Mouse (Mus musculus) left cerebral cortex, adult 2 months (tissue): ENCODE results near the gene Rangap1. TPM values are rescaled to one million over a fixed set of nuclear protein-coding genes. Genes with fewer than 3 reads are reported as not detected.

ENCODE experiments used
- DNase-seq, 2 experiments: peaks; one replicate each; pipeline ENCODE4 v3.0.0; 2021 to 2022; ENCODE audit warnings: low spot score in 2 of 2, mixed read lengths in 1 of 2; ENCODE audit errors: extremely low spot score in 1 of 2
- H3K27ac ChIP-seq: fragments of 200-600 bp; 2 replicates; pipeline ENCODE4 v1.8.1; 2022
- H3K4me3 ChIP-seq: fragments of 200-600 bp; 2 replicates; pipeline ENCODE4 v1.8.1; 2022
- CTCF ChIP-seq: fragments of 200-600 bp; IDR thresholded peaks from 2 replicates; pipeline ENCODE4 v1.8.1; 2022; ENCODE audit warnings: antibody characterized with exemption, mild to moderate bottlenecking, moderate library complexity
- intact Hi-C: fragments of 180-260 bp; cut with DNase I; formaldehyde crosslinking; loops from one replicate; pipeline ENCODE4 v1.15.1; 2025
- total RNA-seq, 2 experiments: library from RNA; stranded (reverse); gene quantifications; 2 replicates each; pipeline ENCODE4 v1.2.3; 2021

The Rangap1 gene
- total RNA-seq, 2 experiments from 2014 or later: 214 to 229 TPM

DNA sequence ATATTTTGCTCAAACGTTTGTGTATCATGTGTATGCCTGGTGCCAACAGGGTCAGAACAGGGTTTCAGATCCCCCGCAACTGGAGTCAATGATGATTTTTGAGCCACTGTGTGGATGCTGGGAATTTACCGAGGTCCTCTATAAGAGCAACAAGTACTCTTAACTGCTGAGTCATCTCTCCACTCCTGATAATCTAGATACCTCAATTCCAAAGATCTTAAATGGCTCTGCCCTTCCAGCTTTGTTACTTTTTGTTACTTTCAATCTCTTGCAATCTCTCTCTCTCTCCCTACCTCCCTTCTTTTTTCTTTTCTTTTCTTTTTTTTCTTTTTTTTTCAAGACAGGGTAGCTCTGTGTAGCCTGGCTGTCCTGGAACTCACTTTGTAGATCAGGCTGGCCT, 10.3 kb downstream of the Rangap1 start:
- no peak for DNase-seq
- Histone ChIP-seq H3K27ac (no peak overlapping the region), H3K4me3 (no peak overlapping the region)
- no peak for TF ChIP-seq CTCF
- intact Hi-C loops: no loop called here

- DNase-seq: peak; percentile 96 to 99
Observed at GRCm38 (mm10) chr15:81729792-81730635, 15.3 kb downstream of the Rangap1 start.

GRCm38 (mm10) chr15:81729241-81729791, 16.0 kb downstream of the Rangap1 start:
- no peak for TF ChIP-seq CTCF
- peak; percentile 72 to 84 for DNase-seq
- Histone ChIP-seq H3K4me3 (peak overlapping the region; percentile 68), H3K27ac (peak overlapping the region; percentile 89)
- intact Hi-C loops: no loop called here

More at GRCm38 (mm10) chr15:81729792-81730635, 15.3 kb downstream of the Rangap1 start:
- intact Hi-C loops: loop anchor here (1.0 kb wide), 1 partner anchor 15 kb away; the partner anchor contains the start of genes Rangap1 and Zc3h7b
- peak overlapping the region; percentile 68 for H3K4me3 ChIP-seq
- peak overlapping the region; percentile 89 for H3K27ac ChIP-seq
- no peak for TF ChIP-seq CTCF

GRCm38 (mm10) chr15:81725965-81726364, 19.4 kb downstream of the Rangap1 start:
- intact Hi-C loops: no loop called here
- TF ChIP-seq CTCF: no peak
- H3K4me3 ChIP-seq: no peak overlapping the region
- no peak for DNase-seq
- H3K27ac ChIP-seq: no peak overlapping the region

GRCm38 (mm10) chr15:81723653-81724052, 21.7 kb downstream of the Rangap1 start:
- no peak for DNase-seq
- intact Hi-C loops: no loop called here
- TF ChIP-seq CTCF: no peak
- Histone ChIP-seq H3K4me3 (no peak overlapping the region), H3K27ac (no peak overlapping the region)

- TF ChIP-seq CTCF: no peak
- no peak for DNase-seq
- intact Hi-C loops: no loop called here
- H3K4me3 ChIP-seq: no peak overlapping the region
- H3K27ac ChIP-seq: no peak overlapping the region
Observed at GRCm38 (mm10) chr15:81722361-81722760, 23.0 kb downstream of the Rangap1 start.

- intact Hi-C loops: no loop called here
- DNase-seq: no peak
- Histone ChIP-seq H3K27ac (peak overlapping the region; percentile 64), H3K4me3 (no peak overlapping the region)
- TF ChIP-seq CTCF: peak; percentile 23
Observed at GRCm38 (mm10) chr15:81719139-81719531, 26.2 kb downstream of the Rangap1 start.

- intact Hi-C loops: no loop called here
- peak; percentile 37 to 47 for DNase-seq
- no peak for TF ChIP-seq CTCF
- Histone ChIP-seq H3K4me3 (no peak overlapping the region), H3K27ac (peak overlapping the region; percentile 64)
Observed at GRCm38 (mm10) chr15:81718336-81719138, 26.8 kb downstream of the Rangap1 start.

- TF ChIP-seq CTCF: no peak
- Histone ChIP-seq H3K27ac (no peak overlapping the region; the same call in 1 of the 2 replicates), H3K4me3 (no peak overlapping the region)
- DNase-seq: no peak
- intact Hi-C loops: no loop called here
Observed at GRCm38 (mm10) chr15:81713742-81714141, 31.6 kb downstream of the Rangap1 start.

GRCm38 (mm10) chr15:81710801-81711200, 34.5 kb downstream of the Rangap1 start:
- no peak overlapping the region; the same call in 1 of the 2 replicates for H3K27ac ChIP-seq
- no peak for DNase-seq
- TF ChIP-seq CTCF: no peak
- intact Hi-C loops: no loop called here
- H3K4me3 ChIP-seq: no peak overlapping the region

GRCm38 (mm10) chr15:81709686-81710085, 35.6 kb downstream of the Rangap1 start:
- intact Hi-C loops: no loop called here
- no peak for DNase-seq
- H3K27ac ChIP-seq: no peak overlapping the region
- no peak for TF ChIP-seq CTCF
- H3K4me3 ChIP-seq: no peak overlapping the region

- TF ChIP-seq CTCF: no peak
- H3K4me3 ChIP-seq: no peak overlapping the region
- no peak for DNase-seq
- intact Hi-C loops: no loop called here
- no peak overlapping the region for H3K27ac ChIP-seq
Observed at GRCm38 (mm10) chr15:81708991-81709390, 36.3 kb downstream of the Rangap1 start.
